Mouse (Mus musculus) lung, embryonic 14.5 days (tissue): ENCODE measurements around the gene Fcgr2b. TPM values are rescaled to one million over a fixed set of nuclear protein-coding genes. Genes with fewer than 3 reads are reported as not detected.
A peak's percentile ranks its signal among the peaks of the same experiment; 100 is the strongest.

Source experiments
- ATAC-seq: fragments of 200-750 bp; cut with Nextera tagmentation; 2 replicates; pipeline ENCODE4 v1.8.0; 2017; ENCODE audit warnings: mild to moderate bottlenecking, moderate TSS enrichment, moderate library complexity; ENCODE audit not compliant: insufficient read depth
- DNase-seq: peaks from one replicate; pipeline ENCODE4 v3.0.0-alpha.2; 2015
- H3K27ac ChIP-seq: fragments of 300-500 bp; sonication (generic); 2 replicates; pipeline ENCODE4 v1.5.1; 2014; ENCODE audit warnings: low read depth, mild to moderate bottlenecking, moderate library complexity
- H3K27me3 ChIP-seq: fragments of 300-500 bp; sonication (generic); 2 replicates; pipeline ENCODE4 v1.6.1; 2014; ENCODE audit warnings: low read length, control low read depth; ENCODE audit not compliant: insufficient read depth
- H3K36me3 ChIP-seq: fragments of 300-500 bp; sonication (generic); 2 replicates; pipeline ENCODE4 v1.6.1; 2014; ENCODE audit warnings: control low read depth; ENCODE audit not compliant: insufficient read depth
- H3K4me1 ChIP-seq: fragments of 300-500 bp; sonication (generic); 2 replicates; pipeline ENCODE4 v1.6.1; 2014; ENCODE audit warnings: antibody characterized with exemption, control low read depth; ENCODE audit not compliant: insufficient read depth
- H3K4me2 ChIP-seq: fragments of 300-500 bp; sonication (generic); 2 replicates; pipeline ENCODE4 v1.6.1; 2014; ENCODE audit warnings: mild to moderate bottlenecking
- H3K4me3 ChIP-seq: fragments of 300-500 bp; sonication (generic); 2 replicates; pipeline ENCODE4 v1.5.1; 2014; ENCODE audit warnings: low read depth, low read length
- H3K9ac ChIP-seq: fragments of 300-500 bp; sonication (generic); 2 replicates; pipeline ENCODE4 v1.6.1; 2014
- H3K9me3 ChIP-seq: fragments of 300-500 bp; sonication (generic); 2 replicates; pipeline ENCODE4 v1.6.1; 2016; ENCODE audit warnings: low read depth, low read length, control low read depth
- CTCF ChIP-seq: IDR thresholded peaks from 2 replicates; pipeline ENCODE4 v1.5.1; 2016; ENCODE audit warnings: antibody characterized with exemption, low read depth
- WGBS: fragments of 180-500 bp; shearing (Covaris S2); extraction: QIAGEN DNeasy Blood & Tissue Kit; methylation state at CpG from one replicate; pipeline ENCODE4 v1.1.7; 2014; 5-methylcytosine and 5-hydroxymethylcytosine counted together
- polyA plus RNA-seq: library from polyadenylated mRNA; unstranded; fragments of >200 nt; fragmentation: Nextera tagmentation; extraction: Ambion mirVana; gene quantifications from 2 replicates; pipeline ENCODE4 v1.2.1, GENCODE M21; 2014

The Fcgr2b gene
- 2.3 and 2.4 TPM in 2 replicates for polyA plus RNA-seq

- Histone ChIP-seq H3K27ac (no peak within 1 kb of the TSS), H3K4me2 (no peak within 1 kb of the TSS), H3K9me3 (no peaks in the 10 kb centered on the region), H3K36me3 (no peaks in the 10 kb centered on the region), H3K9ac (no peak within 1 kb of the TSS), H3K4me3 (no peak within 1 kb of the TSS), H3K27me3 (no peaks in the 10 kb centered on the region), H3K4me1 (no peaks in the 10 kb centered on the region)
- TF ChIP-seq CTCF = no peak
- 76% methylated on average over 5 of the region's 5 CpGs for WGBS
- ATAC-seq (no peak), DNase-seq (no peak)
Observed at GRCm38 (mm10) chr1:170976447-170976846, at the start of gene Fcgr2b. Fcgr2b (minus strand) TSS chr1:170976547.

DNA sequence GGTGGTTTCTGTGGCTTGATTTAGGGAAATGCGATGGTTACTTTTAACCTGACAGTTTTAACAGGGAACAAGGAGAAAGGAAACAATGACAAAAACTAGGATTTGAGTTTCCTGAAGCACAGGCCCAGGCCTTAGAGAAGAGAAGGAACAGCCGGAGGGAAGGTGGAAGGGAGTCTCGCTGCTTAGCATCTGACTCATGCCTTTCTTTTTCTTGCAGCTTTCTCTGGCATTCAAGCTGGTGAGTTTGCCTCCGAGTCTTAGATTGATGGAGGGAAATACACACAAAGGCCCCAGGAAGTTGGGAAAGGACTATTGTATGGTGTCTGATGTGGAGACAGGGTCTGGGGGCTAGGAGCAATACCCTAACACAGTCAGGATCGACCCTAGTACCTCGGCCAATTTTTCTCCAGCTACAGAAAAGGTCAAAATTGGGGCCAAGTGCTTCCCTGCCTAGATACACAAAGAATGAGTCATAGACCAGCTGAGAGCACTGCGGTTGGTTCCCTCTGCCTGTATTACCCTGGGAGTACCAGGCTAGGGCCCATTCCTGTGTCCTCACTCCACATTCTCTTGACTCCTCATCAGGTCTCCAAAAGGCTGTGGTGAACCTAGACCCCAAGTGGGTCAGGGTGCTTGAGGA lies 43.1 kb upstream of the Fcgr2b start:
- Histone ChIP-seq H3K4me2 (no peak overlapping the region), H3K27me3 (no peaks in the 10 kb centered on the region), H3K4me3 (no peak overlapping the region), H3K4me1 (no peaks in the 10 kb centered on the region), H3K9me3 (no peaks in the 10 kb centered on the region), H3K9ac (no peak overlapping the region), H3K27ac (no peak overlapping the region), H3K36me3 (no peaks in the 10 kb centered on the region)
- 65% methylated on average over 7 of the region's 7 CpGs for WGBS
- no peak for DNase-seq
- no peak for ATAC-seq
- no peak for TF ChIP-seq CTCF

DNA sequence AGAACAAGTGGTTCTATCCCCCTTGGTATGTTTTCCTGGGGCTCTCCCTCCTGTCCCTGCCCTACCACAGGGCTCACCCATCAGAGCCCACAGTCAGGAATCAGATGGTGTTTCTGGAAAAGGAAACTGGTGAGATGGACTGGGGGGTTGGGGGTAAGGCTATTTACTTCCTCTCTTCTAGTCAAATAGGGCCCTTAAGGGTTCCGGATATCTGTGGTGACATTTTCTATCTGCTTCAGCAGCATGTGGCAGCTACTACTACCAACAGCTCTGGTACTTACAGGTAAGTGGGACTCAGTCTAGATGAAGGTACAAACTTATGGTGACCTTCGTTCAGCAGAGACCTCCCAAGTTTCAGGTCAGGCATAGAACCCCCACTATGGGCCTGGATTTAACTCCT lies 42.4 kb upstream of the Fcgr2b start, which contains the start of gene Fcgr4:
Fcgr4 (plus strand) TSS at position 184 of the 400 bp plus-strand sequence.
- DNase-seq (no peak), ATAC-seq (no peak)
- WGBS = 70% methylated on average over 2 of the region's 2 CpGs
- no peak within 1 kb of the TSS for H3K4me3 ChIP-seq
- no peaks in the 10 kb centered on the region for H3K27me3 ChIP-seq
- no peak within 1 kb of the TSS for H3K9ac ChIP-seq
- no peak for TF ChIP-seq CTCF
- no peak within 1 kb of the TSS for H3K27ac ChIP-seq
- H3K4me1 ChIP-seq = no peaks in the 10 kb centered on the region
- H3K9me3 ChIP-seq = no peaks in the 10 kb centered on the region
- no peaks in the 10 kb centered on the region for H3K36me3 ChIP-seq
- no peak within 1 kb of the TSS for H3K4me2 ChIP-seq

GRCm38 (mm10) chr1:171017468-171018158 lies 41.3 kb upstream of the Fcgr2b start:
- no peak overlapping the region for H3K4me3 ChIP-seq
- H3K4me1 ChIP-seq = no peaks in the 10 kb centered on the region
- H3K4me2 ChIP-seq = no peak overlapping the region
- no peak for DNase-seq
- H3K27me3 ChIP-seq = no peaks in the 10 kb centered on the region
- TF ChIP-seq CTCF = no peak
- no peak overlapping the region for H3K27ac ChIP-seq
- ATAC-seq = no peak
- H3K9ac ChIP-seq = no peak overlapping the region
- 41% methylated on average over 6 of the region's 6 CpGs for WGBS
- H3K36me3 ChIP-seq = no peaks in the 10 kb centered on the region
- H3K9me3 ChIP-seq = no peaks in the 10 kb centered on the region

GRCm38 (mm10) chr1:171016676-171017356 lies 40.5 kb upstream of the Fcgr2b start:
- Histone ChIP-seq H3K4me1 (no peaks in the 10 kb centered on the region), H3K27ac (no peak overlapping the region), H3K9me3 (no peaks in the 10 kb centered on the region), H3K4me3 (no peak overlapping the region), H3K9ac (no peak overlapping the region), H3K36me3 (no peaks in the 10 kb centered on the region), H3K27me3 (no peaks in the 10 kb centered on the region), H3K4me2 (no peak overlapping the region)
- WGBS = 68% methylated on average over 6 of the region's 6 CpGs
- ATAC-seq (no peak), DNase-seq (no peak)
- TF ChIP-seq CTCF = no peak

DNA sequence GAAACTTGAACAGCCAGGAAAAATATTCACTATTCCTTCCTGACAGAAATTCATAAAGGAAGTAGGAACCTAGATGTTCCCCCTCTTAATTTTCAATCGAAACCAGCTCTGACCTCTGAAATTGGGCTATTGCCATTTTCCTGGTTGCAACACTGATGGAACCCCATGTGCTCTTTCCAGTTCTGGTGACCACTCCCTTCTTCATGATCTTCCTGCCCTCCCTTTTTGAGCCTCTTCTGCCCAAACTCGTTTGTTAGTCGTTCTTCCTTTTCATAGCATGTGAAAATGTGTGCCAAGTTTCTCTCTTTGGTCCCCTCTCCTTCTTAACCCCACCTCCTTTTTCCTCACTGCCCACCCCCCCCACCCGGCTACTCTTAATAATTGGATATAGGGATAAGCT lies 35.4 kb upstream of the Fcgr2b start:
- no peaks in the 10 kb centered on the region for H3K27me3 ChIP-seq
- H3K4me2 ChIP-seq = no peak overlapping the region
- H3K27ac ChIP-seq = no peak overlapping the region
- H3K4me1 ChIP-seq = no peaks in the 10 kb centered on the region
- no peaks in the 10 kb centered on the region for H3K36me3 ChIP-seq
- H3K4me3 ChIP-seq = no peak overlapping the region
- no peak for DNase-seq
- no peak overlapping the region for H3K9ac ChIP-seq
- H3K9me3 ChIP-seq = peaks cover 5% of the 10 kb centered on the region
- WGBS = 76% methylated on average over 4 of the region's 4 CpGs
- no peak for ATAC-seq
- no peak for TF ChIP-seq CTCF

GRCm38 (mm10) chr1:171006905-171007304 lies 30.6 kb upstream of the Fcgr2b start:
- no peak overlapping the region for H3K9ac ChIP-seq
- H3K27ac ChIP-seq = no peak overlapping the region
- TF ChIP-seq CTCF = peak; percentile 31; the same call in 1 of the 2 replicates
- peaks cover 5% of the 10 kb centered on the region for H3K9me3 ChIP-seq
- H3K36me3 ChIP-seq = no peaks in the 10 kb centered on the region
- no peaks in the 10 kb centered on the region for H3K27me3 ChIP-seq
- 87% methylated on average over 2 of the region's 2 CpGs for WGBS
- H3K4me3 ChIP-seq = no peak overlapping the region
- ATAC-seq (no peak), DNase-seq (no peak)
- no peak overlapping the region for H3K4me2 ChIP-seq
- H3K4me1 ChIP-seq = no peaks in the 10 kb centered on the region
